Mouse (Mus musculus) liver (tissue): ENCODE results near the gene Pcnx3.
"Not testable (repeated sequence)": the region's sequence is repeated elsewhere in the genome, so short reads cannot be mapped to it uniquely, and the experiment has no call there.

Experiments
- DNase-seq: peaks from one replicate; pipeline ENCODE4 v3.0.0-alpha.2; 2020; ENCODE audit warnings: mixed read lengths

The Pcnx3 gene

DNA sequence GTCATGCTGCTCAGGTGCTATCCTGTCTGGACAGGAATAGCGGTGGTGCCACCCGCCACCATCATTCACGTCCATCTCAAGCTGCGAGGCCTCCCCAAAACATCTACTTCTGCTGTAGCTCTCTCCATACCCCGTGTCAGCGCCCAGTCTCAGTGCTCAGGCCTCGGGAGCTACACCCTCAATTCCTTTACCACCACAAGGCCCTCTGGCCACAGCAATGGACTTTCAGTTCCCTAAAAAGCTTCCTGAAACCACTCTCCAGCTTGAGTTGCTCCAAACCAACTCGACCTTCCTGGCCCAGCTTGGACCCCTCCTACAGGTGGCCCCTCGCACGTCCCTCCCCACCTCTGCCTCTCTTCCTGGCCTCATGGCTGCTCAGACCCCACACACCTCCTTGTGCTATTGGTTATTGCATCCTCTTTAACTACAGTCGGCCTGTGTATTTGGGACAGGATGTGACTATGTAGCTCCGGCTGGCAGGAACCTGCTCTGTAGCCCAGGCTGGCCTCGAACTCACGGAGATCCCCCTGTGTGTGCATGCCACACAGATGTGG lies 23.3 kb upstream of the Pcnx3 start:
- no peak for DNase-seq

DNA sequence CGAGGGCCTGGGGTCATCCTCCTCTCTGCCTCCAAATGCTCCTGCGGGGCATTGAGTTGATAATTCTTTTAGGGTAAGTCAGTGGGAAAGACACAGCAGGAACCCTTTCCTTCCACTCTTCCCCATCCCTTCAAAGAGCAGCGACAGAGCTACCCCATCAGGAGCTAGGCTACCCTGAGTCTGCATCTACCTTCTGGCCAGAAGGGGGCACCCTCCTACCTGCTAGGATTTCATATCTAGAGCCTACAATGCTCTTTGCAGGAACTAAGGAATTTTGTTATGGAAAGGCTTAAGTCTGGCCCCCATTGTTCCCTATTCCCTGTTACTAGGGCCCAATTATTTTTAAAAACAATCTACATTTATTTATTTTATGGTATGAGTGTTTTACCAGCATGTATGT lies 22.5 kb upstream of the Pcnx3 start:
- DNase-seq: peak; percentile 76

DNA sequence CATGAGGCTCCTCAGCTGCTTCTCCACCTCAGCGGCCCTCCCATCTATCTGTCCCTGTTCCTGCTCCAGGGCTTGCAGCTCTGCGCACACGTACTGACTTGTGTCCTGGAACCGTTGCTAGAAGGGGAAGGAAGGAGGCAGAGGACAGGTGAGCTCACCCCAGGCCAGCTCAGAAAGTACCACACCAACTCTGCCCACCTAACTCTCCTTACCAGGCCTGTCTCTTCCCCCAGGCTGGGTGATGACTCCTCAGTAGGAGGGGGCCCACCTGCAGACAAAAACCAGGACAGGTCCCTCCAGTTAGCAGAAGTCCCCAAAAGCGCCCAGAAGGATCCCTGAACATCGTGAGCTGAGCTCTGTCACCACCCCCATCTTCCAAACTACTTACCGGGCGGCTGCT lies 21.9 kb upstream of the Pcnx3 start:
- DNase-seq: no peak

DNA sequence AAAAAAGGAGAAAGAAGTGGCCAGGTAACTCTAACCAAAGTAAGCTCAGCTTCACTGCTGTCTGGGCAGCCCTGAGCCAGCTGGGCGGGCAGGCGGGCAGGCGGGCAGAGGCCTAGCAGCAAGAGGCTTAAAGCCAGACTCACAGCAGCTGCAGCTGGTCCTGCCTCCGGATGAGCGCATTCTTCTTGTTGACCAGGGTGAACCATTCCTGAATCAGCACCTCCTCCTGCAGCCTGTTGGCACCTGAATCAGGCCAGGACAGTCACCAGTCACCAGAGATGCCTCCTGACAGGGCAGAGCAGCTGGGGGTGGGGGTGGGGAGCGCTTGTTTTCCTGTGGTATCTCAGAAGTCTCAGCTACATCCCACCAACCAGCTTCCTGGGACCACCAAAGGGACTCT lies 21.4 kb upstream of the Pcnx3 start:
- DNase-seq: no peak

DNA sequence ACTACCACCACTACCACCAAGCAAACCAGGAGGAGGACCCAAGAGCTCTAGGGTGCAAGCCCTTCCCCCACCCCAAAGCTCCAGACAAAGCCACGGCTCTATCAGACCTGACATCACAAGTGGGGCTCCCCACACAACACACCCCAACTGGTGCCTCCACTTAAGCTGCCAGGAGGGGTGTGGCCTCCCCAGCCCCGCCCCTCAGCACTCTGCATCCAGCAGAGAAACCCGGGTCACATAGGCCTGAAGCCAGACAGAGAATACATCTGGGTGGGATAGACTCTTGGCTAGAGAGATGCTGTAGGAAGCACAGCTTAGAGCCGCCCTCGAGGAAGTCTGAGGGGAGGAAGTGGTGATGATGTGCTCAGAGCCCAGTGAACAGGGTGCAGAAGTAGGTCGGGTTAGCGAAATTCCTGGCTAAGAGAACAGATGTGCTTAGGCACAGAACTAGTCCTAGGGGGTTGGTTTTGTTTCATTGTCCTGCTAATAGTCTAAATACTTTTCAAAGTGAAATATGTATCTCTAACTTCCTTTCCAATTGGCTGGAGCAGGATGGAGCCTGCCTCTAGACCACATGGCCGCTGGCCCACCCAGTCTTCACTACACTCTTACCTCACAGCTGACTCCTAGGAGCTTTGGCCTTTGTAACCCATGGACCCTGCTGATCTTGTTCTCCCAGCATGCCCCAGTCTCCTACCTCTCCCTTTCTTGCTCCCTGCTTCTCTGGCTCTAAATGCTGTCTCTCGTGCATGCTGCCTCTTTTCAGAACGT lies 16.3 kb upstream of the Pcnx3 start:
- peak; percentile 83 for DNase-seq

DNA sequence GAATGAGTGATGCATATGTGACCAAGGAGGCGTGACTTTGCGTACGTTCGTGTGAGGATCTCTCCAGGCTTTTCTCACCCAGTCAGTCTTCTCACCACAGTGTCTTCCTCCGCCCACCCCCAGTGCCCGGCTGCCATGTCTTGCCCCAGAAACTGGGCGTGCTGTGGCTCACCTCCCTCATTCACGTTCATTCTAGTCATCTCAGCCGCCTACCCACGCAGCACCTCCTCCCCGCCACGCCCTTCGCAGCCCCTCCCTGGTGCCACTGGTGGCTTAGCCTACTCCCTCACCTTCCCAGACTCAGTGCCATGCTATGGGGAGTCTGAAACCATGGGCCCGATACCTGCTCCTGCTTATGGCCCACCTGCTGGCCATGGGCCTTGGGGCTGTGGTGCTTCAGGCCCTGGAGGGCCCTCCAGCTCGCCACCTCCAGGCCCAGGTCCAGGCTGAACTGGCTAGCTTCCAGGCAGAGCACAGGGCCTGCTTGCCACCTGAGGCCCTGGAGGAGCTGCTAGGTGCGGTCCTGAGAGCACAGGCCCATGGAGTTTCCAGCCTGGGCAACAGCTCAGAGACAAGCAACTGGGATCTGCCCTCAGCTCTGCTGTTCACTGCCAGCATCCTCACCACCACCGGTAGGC lies 15.6 kb upstream of the Pcnx3 start, which contains the start of gene Kcnk7:
TSS of gene Kcnk7 (plus strand) at position 205 of the 638 bp plus-strand sequence.
- peak; percentile 76 for DNase-seq

DNA sequence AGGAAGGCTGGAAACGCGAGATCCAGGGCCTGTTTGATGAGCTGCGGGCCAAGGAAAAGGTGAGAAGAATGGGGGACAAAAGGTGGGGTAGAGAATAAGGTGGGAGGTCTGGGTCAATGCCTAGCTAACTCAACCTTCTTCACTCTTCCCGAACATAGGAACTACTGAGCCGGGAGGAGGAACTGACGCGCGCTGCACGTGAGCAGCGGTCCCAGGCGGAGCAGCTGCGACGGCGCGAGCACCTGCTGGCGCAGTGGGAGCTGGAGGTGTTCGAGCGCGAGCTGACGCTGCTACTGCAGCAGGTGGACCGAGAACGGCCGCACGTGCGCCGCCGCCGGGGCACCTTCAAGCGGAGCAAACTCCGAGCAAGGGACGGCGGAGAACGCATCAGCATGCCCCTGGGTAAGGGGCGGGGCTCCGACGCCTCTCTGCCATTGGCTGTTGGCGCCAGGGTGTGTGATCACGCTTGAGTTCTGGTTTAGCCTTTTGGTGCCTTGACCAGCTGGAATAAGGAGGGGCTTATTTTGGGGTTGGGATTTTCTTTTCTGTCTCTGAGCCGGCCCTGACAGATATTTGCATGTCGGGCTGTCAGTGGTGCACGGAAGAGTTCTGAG lies 7.2 kb upstream of the Pcnx3 start:
- DNase-seq: no peak

DNA sequence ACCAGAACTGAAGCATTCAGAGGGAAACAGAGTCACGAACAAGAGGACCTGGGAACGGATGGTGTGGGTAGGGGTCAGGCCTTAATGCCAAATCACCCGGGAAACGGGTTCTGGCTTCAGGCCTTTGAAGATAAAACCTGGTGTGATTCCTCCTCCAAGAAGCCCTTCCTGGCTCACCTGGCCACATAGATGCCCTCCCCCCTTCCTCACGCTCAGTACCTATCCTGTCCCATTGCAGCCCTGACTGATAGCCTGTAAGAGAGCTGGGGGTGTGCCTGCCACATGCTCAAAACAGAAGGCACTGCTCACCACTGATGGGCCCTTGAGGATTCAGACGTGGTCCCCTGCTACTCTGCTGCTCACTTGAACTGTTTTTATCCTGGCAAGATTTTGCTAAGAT lies 5.1 kb upstream of the Pcnx3 start:
- no peak for DNase-seq

DNA sequence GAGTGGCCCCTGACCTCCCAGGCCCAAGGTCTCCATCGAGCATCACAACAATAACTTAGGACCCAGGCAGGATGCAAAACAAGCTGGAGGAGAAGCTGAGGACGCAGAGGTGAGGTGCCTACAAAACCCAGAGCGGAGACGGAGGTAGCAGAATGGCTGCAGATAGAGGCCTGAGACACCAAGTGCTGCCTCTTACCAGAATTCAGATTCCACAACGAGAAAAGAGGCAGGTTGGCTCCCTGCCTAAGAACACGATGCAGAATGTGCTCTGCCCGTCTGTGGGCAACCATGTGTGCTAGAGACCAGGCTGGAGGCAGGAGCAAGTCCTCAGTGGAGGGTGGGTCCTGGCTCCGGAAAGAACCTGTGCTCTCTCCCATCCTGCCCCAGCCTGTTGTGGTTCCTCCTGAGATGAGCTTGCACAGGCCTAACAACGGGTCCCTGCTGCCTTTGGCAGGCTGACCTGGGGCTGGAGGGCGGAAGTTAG lies 4.2 kb upstream of the Pcnx3 start:
- DNase-seq: no peak

DNA sequence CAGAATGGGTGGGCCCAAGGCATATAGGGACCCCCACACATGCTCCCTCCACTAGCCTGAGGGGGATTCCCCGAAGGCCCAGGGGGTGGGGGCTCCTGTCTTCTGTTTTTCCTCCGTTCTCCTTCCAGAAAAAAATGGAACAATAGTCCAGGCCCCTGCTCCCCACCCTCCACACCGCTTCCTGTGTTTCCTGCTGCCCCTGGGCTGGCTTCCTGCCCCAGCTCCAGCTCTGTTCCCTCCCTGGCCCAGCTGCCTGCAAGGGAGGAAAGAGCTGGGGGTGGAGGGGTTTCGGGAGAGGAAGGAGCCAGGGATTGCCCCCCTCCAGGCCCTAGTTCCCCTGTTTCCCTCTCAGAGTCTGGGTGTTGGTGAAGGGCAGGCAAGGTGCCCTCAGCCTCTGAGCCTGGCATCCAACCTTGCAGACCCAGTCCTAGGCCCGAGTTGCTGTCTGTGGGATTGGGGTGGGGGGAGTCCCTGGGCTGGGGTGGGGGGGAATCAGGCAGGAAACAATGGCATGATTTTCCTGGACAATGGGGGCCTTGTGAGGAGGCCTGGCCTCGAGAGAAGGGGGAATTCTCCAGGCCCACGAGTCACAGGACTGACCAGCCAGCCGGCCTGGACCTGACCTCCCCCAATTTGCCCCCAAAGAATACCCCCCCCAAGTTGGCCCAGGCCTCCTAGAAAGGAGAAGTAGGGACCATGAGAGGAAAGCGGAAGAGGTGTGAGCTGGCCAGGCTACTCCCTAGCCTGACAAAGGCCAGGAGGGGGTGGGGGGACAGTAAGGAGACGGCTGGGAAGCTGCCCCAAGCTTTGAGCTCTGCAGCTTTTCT lies 3.6 kb upstream of the Pcnx3 start:
- peak; percentile 38 for DNase-seq

DNA sequence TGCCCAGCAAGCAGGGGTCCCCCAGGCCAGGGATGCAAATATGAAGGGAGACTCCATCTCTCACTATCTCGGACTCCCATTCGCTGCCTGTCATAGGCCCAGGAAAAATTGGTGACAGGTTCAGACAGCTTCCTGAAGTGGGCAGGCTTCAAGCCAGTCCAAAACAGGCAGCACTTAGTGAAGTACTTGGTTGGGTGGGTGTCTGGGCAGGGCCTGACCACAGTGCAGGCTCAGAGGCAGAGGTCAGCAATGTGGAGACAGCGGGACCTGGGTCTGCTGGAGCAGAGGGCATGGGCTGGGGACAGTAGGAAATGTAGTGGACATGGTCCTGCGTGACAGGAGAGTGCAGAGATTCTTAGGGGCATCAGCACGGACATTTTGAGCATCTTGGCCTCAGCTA lies 2.9 kb upstream of the Pcnx3 start:
- no peak for DNase-seq

DNA sequence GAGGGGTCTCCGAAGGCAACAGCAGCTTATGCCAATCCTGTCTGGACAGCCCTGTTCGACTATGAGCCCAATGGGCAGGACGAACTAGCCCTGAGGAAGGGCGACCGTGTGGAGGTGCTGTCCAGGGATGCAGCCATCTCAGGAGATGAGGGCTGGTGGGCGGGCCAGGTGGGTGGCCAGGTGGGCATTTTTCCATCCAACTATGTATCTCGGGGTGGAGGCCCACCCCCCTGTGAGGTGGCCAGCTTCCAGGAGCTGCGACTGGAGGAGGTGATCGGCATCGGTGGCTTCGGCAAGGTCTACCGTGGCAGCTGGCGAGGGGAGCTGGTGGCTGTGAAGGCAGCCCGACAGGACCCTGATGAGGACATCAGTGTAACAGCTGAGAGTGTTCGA lies 1.6 kb upstream of the Pcnx3 start:
- no peak for DNase-seq

DNA sequence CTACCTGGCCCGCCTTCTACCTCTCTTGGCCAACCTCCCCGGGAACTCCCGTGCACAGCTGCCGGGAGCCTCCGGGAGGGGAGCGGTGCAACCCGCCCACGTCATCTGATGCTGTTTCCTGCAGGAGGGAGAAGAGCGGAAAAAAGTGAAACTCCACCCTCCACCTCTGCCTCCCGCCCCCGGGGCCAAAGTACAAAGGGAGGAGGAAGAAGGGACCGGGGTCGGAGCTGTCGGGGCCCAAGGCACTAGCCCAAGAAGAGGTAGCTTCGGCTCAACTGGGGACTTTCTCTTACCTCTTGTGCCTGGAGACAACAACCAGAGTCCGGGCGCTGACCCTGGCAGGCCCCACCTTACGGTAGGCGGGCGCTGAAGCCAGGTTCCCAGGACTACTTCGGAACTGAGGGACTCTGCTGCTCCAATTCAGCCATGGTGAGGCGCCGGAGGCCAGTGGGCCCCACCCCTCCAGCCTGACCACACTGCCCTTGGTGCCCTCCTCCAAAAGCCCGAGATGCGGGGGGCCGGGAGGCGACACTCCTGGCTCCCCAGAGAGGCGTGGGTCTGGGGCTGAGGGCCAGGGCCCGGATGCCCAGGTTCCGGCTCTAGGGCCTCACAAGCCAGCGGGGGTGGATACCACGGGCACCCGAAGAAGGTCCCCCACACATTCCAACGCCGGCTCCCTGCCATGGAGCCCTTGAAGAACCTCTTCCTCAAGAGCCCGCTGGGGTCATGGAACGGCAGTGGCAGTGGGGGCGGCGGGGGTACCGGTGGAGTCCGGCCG lies 1.0 kb upstream of the Pcnx3 start:
- DNase-seq: peak; percentile 92

DNA sequence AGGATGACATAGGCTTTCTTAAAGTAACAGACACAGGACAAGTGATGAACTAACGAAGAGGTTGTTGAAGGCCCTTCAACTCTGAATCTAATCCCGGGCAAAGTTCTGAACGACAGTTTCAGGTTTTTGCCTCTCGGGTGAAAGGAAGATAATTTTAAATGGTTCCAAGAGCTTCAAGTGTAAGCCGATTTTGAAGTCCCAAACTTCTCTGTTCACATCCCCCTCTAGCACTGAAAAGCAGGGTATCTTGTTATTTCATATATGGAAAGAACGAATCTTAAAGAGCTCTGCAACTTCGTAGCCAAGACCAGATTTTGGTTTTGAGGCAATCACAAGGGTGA lies 350 bp upstream of the Pcnx3 start:
- no peak for DNase-seq

DNA sequence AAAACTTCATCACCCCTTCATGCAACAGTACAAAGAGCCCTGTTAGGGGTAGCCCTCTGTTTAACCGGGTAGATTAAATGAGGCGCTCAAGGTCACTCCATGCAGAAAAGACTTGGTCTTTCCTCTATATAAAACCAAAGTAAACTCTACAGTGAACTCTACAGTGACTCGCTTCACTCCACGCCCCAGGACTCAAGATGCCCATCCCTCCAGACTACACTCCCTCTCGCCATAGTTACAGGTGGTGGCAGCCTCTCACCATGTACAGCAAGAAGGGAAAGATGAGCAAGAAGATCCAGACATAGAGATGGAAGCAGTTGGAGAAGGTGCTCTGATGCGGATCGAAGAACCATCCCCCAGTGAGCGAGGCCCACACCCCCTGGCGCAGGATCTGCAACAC lies 970 bp downstream of the Pcnx3 start:
- no peak for DNase-seq

DNA sequence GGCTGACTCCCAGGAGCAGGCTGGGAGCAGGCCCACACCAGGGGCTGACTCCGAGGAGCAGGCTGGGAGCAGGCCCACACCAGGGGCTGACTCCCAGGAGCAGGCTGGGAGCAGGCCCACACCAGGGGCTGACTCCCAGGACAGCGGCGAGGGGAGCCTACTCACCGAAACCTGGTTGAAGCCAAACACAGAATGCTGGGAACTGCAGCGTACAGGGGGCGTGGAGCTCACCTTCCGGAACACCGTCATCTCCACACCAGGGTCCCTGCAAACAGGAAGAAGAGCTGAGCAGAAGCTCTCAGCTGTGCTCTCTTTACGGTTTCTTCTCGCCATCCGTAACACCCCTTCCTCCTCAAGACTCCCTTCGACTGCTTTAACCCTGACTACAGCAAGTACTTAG lies 1.8 kb downstream of the Pcnx3 start:
- DNase-seq: not testable (repeated sequence)

DNA sequence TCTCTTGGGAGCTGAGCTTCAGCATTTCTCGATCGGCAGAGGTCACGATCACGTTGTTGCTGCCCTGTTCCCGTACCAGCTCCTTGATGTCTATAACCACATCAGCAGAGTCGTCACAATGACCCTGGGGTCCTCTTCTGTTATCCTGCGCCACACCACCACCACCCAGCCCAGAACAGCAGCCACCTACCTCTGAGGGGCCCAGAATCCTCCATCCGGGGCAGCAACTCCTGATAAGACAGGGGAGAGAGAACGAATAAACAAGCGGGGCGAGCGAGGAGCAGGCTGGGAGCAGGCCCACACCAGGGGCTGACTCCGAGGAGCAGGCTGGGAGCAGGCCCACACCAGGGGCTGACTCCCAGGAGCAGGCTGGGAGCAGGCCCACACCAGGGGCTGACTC lies 2.3 kb downstream of the Pcnx3 start:
- DNase-seq: peak; percentile 72

DNA sequence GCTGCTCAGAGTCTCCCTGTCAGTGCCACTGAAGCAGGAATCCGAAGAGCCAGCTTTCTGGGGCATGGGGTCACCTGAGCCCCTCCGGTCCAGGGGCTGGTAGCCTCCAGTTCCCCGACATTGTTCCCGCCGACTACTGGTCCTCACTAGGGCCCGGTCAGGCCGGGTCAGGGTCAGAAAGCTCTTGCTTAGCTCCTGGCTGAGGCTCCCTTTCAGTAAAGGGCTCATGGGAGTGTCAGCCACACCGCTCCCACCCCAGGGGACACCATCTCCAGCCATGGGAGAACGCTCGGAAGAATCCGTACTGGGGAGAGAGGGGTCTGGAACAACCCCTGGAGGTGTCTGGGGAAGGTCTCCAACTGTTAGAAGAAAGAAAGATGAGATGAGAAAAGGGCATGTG lies 2.8 kb downstream of the Pcnx3 start:
- no peak for DNase-seq

DNA sequence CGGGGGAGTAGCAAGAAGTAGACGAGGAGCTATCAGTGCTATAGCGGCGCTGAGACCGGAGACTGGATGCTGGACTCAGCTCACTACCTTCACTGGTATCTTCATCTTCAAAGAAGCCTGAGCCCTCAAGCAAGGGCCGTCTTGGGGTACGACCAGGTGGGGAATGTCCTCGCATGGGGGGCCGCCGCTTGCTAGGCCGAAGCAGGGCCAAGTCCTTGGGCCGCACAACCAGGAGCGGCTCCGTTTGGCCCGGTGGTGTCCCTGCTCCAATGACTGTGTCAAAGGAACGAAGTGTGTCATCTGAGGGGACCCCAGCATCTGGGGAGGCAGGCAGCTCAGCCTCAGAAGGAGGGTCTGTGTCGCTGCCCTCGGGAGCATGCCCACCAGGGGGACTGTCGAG lies 3.3 kb downstream of the Pcnx3 start:
- no peak for DNase-seq

DNA sequence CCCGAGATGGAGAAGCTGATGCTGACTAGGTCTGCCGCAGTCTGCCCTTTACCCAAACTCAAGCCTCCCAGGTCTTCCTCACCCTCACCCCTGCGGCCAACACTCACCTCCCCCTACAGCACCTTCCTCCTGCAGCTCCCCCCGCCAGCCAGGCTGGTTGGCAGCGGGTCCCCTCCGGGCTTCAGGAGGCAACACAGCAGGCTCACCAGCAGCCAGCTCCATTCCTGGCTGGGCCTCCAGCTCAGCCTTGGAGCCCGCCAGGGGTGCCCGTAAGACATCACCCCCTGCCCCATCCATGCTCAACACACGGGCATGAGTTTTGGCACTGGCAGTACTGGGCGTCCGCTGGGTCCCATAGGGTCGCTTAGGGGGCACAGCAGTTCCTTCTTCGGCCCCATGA lies 3.7 kb downstream of the Pcnx3 start:
- DNase-seq: no peak

DNA sequence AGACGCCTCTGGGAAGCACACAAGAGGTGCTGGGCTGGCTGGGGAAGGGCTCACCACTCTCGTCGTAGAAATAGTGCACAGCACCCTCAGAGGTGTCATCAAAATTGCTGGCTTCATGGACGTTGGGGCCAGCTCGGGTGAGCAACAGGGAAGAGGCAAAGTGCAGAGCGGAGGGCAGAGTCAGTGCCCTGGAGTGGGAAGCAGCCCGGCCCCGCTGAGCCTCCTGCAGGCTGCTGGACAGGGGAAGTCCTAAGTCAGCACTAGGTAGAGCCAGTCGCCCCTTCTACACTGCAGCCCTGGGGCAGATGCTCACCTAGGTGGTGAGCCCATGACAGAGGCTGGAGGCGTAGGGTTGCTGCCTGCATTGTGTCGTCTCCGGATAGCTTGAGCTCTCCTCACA lies 4.5 kb downstream of the Pcnx3 start:
- no peak for DNase-seq

DNA sequence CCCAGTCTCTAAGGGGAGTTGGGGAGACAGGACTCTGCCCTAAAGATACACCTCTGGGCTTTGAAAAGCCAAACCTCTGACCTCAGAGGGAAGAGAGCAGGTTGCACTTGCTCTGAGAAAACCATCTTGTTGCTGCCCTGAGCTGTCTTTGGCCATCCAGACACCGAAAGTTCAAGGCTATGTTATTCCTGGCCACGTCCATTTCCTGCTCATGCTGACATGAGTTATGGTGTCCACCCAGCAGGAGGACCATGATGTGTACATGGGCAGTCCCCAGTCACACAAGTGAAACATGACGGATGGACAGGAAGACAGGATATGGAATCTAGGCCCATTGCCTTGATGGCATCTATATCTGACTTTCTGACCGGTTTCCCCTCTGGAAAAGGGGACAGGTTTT lies 8.3 kb downstream of the Pcnx3 start:
- DNase-seq: no peak
